Mouse (Mus musculus): ENCODE results near the gene Pck2. TPM values are rescaled to one million over a fixed set of nuclear protein-coding genes. Genes with fewer than 3 reads are reported as not detected.
A peak's percentile ranks its signal among the peaks of the same experiment; 100 is the strongest.

The Pck2 gene
- polyA plus RNA-seq, 1 experiment from 2014 or later = 16.2 TPM

- WGBS = 10% methylated on average over 16 of the region's 16 CpGs
- peaks cover 37% of the 10 kb centered on the region for H3K36me3 ChIP-seq (ENCODE audit: control insufficient read depth, insufficient read depth, low read length)
Measured at GRCm38 (mm10) chr14:55592226-55592625, 52.2 kb downstream of the Pck2 start.

GRCm38 (mm10) chr14:55596036-55596690 is 56.1 kb downstream of the Pck2 start:
- Histone ChIP-seq H3K27ac (replicated peaks; ENCODE audit: low read depth, low read length) (no peak overlapping the region), H3K9me3 (ENCODE audit: control insufficient read depth, low read length) (no peaks in the 10 kb centered on the region), H3K4me3 (replicated peaks; ENCODE audit: low read depth, low read length) (no peak overlapping the region), H3K9ac (replicated peaks; ENCODE audit: low read length) (no peak overlapping the region), H3K4me2 (ENCODE audit: low read length) (no peak overlapping the region), H3K4me1 (ENCODE audit: control insufficient read depth, insufficient read depth, low read length) (peaks cover 11% of the 10 kb centered on the region), H3K36me3 (ENCODE audit: control insufficient read depth, insufficient read depth, low read length) (peaks cover 65% of the 10 kb centered on the region), H3K27me3 (ENCODE audit: control insufficient read depth, insufficient read depth, low read length) (no peaks in the 10 kb centered on the region)
- DNase-seq (no peak), ATAC-seq (ENCODE audit: low FRiP score, low TSS enrichment) (no peak)
- WGBS = 70% methylated on average over 13 of the region's 13 CpGs

More at GRCm38 (mm10) chr14:55592226-55592625, 52.2 kb downstream of the Pck2 start:
- peaks cover 18% of the 10 kb centered on the region for H3K4me1 ChIP-seq (ENCODE audit: control insufficient read depth, insufficient read depth, low read length)
- H3K4me2 ChIP-seq (ENCODE audit: low read length) = peak overlapping the region; percentile 98
- H3K27ac ChIP-seq (replicated peaks; ENCODE audit: low read depth, low read length) = peak overlapping the region; percentile 90; the same call in 1 of the 2 replicates
- no peaks in the 10 kb centered on the region for H3K27me3 ChIP-seq (ENCODE audit: control insufficient read depth, insufficient read depth, low read length)
- H3K4me3 ChIP-seq (replicated peaks; ENCODE audit: low read depth, low read length) = peak overlapping the region; percentile 90
- no peak for ATAC-seq (ENCODE audit: low FRiP score, low TSS enrichment)
- peak overlapping the region; percentile 88 for H3K9ac ChIP-seq (replicated peaks; ENCODE audit: low read length)
- DNase-seq = no peak
- H3K9me3 ChIP-seq (ENCODE audit: control insufficient read depth, low read length) = no peaks in the 10 kb centered on the region

- Histone ChIP-seq H3K27me3 (ENCODE audit: control insufficient read depth, insufficient read depth, low read length) (no peaks in the 10 kb centered on the region), H3K9me3 (ENCODE audit: control insufficient read depth, low read length) (no peaks in the 10 kb centered on the region), H3K4me2 (ENCODE audit: low read length) (no peak overlapping the region), H3K4me1 (ENCODE audit: control insufficient read depth, insufficient read depth, low read length) (no peaks in the 10 kb centered on the region), H3K27ac (replicated peaks; ENCODE audit: low read depth, low read length) (no peak overlapping the region), H3K9ac (replicated peaks; ENCODE audit: low read length) (no peak overlapping the region), H3K4me3 (replicated peaks; ENCODE audit: low read depth, low read length) (no peak overlapping the region), H3K36me3 (ENCODE audit: control insufficient read depth, insufficient read depth, low read length) (peaks cover 91% of the 10 kb centered on the region)
- ATAC-seq (ENCODE audit: low FRiP score, low TSS enrichment) (no peak), DNase-seq (no peak)
- 96% methylated on average over 21 of the region's 21 CpGs for WGBS
Measured at GRCm38 (mm10) chr14:55598521-55599390, 58.7 kb downstream of the Pck2 start.

Other genes starting within 250 kb of the Pck2 start
- gene Dhrs4, start 61.5 kb upstream of the Pck2 start, polyA plus RNA-seq (2014; fragmentation: Nextera tagmentation; extraction: Ambion mirVana) = 11.5 and 13.3 TPM in 2 replicates
- 34.7 and 34.8 TPM in 2 replicates for gene Carmil3, start 49.6 kb upstream of the Pck2 start, polyA plus RNA-seq (2014; fragmentation: Nextera tagmentation; extraction: Ambion mirVana)
- 0.74 and 1.4 TPM in 2 replicates for gene Cpne6, start 29.8 kb upstream of the Pck2 start, polyA plus RNA-seq (2014; fragmentation: Nextera tagmentation; extraction: Ambion mirVana)
- 0.24 TPM in 1 of 2 replicates, not detected in the other for gene Nrl, start 15.3 kb upstream of the Pck2 start, polyA plus RNA-seq (2014; fragmentation: Nextera tagmentation; extraction: Ambion mirVana)
- 133 and 134 TPM in 2 replicates for gene Dcaf11, start 19.7 kb downstream of the Pck2 start, polyA plus RNA-seq (2014; fragmentation: Nextera tagmentation; extraction: Ambion mirVana)
- gene A730061H03Rik, start 20.1 kb downstream of the Pck2 start, polyA plus RNA-seq (2014; fragmentation: Nextera tagmentation; extraction: Ambion mirVana) = 1.7 and 2.1 TPM in 2 replicates
- gene Fitm1, start 35.4 kb downstream of the Pck2 start, polyA plus RNA-seq (2014; fragmentation: Nextera tagmentation; extraction: Ambion mirVana) = not detected in 2 replicates
- 189 and 217 TPM in 2 replicates for gene Psme1, start 37.9 kb downstream of the Pck2 start, polyA plus RNA-seq (2014; fragmentation: Nextera tagmentation; extraction: Ambion mirVana)
- gene Emc9, start 45.0 kb downstream of the Pck2 start, polyA plus RNA-seq (2014; fragmentation: Nextera tagmentation; extraction: Ambion mirVana) = 17.3 and 32.8 TPM in 2 replicates
- 165 and 182 TPM in 2 replicates for gene Psme2, start 50.8 kb downstream of the Pck2 start, polyA plus RNA-seq (2014; fragmentation: Nextera tagmentation; extraction: Ambion mirVana)
- 15.6 and 17.1 TPM in 2 replicates for gene Rnf31, start 51.4 kb downstream of the Pck2 start, polyA plus RNA-seq (2014; fragmentation: Nextera tagmentation; extraction: Ambion mirVana)
- gene Irf9, start 63.3 kb downstream of the Pck2 start, polyA plus RNA-seq (2014; fragmentation: Nextera tagmentation; extraction: Ambion mirVana) = 7.2 and 11.5 TPM in 2 replicates
- 2.6 and 8.2 TPM in 2 replicates for gene Rec8, start 77.8 kb downstream of the Pck2 start, polyA plus RNA-seq (2014; fragmentation: Nextera tagmentation; extraction: Ambion mirVana)
- gene Ipo4, start 95.7 kb downstream of the Pck2 start, polyA plus RNA-seq (2014; fragmentation: Nextera tagmentation; extraction: Ambion mirVana) = 107 and 111 TPM in 2 replicates
- 2.6 and 4.1 TPM in 2 replicates for gene Gm49378, start 97.6 kb downstream of the Pck2 start, polyA plus RNA-seq (2014; fragmentation: Nextera tagmentation; extraction: Ambion mirVana)
- 44.7 and 53.8 TPM in 2 replicates for gene Tm9sf1, start 103.5 kb downstream of the Pck2 start, polyA plus RNA-seq (2014; fragmentation: Nextera tagmentation; extraction: Ambion mirVana)
- gene Tssk4, start 109.9 kb downstream of the Pck2 start, polyA plus RNA-seq (2014; fragmentation: Nextera tagmentation; extraction: Ambion mirVana) = 0.35 and 0.47 TPM in 2 replicates
- 74.8 and 78.9 TPM in 2 replicates for gene Mdp1, start 120.2 kb downstream of the Pck2 start, polyA plus RNA-seq (2014; fragmentation: Nextera tagmentation; extraction: Ambion mirVana)
- gene Gmpr2, start 131.7 kb downstream of the Pck2 start, polyA plus RNA-seq (2014; fragmentation: Nextera tagmentation; extraction: Ambion mirVana) = 41.0 and 42.3 TPM in 2 replicates
- gene Nedd8, start 131.9 kb downstream of the Pck2 start, polyA plus RNA-seq (2014; fragmentation: Nextera tagmentation; extraction: Ambion mirVana) = 529 and 660 TPM in 2 replicates
- gene Tinf2, start 141.6 kb downstream of the Pck2 start, polyA plus RNA-seq (2014; fragmentation: Nextera tagmentation; extraction: Ambion mirVana) = 23.4 and 26.9 TPM in 2 replicates
- gene Tgm1, start 173.7 kb downstream of the Pck2 start, polyA plus RNA-seq (2014; fragmentation: Nextera tagmentation; extraction: Ambion mirVana) = 0.14 and 0.36 TPM in 2 replicates
- 39.4 and 48.5 TPM in 2 replicates for gene Rabggta, start 182.0 kb downstream of the Pck2 start, polyA plus RNA-seq (2014; fragmentation: Nextera tagmentation; extraction: Ambion mirVana)
- gene Dhrs1, start 205.4 kb downstream of the Pck2 start, polyA plus RNA-seq (2014; fragmentation: Nextera tagmentation; extraction: Ambion mirVana) = 60.1 and 65.1 TPM in 2 replicates
- 25.0 and 31.2 TPM in 2 replicates for gene Nop9, start 205.4 kb downstream of the Pck2 start, polyA plus RNA-seq (2014; fragmentation: Nextera tagmentation; extraction: Ambion mirVana)
- gene Cideb, start 218.2 kb downstream of the Pck2 start, polyA plus RNA-seq (2014; fragmentation: Nextera tagmentation; extraction: Ambion mirVana) = 0.18 and 0.19 TPM in 2 replicates
- 0.32 and 0.69 TPM in 2 replicates for gene Ltb4r2, start 221.2 kb downstream of the Pck2 start, polyA plus RNA-seq (2014; fragmentation: Nextera tagmentation; extraction: Ambion mirVana)
- 0.77 TPM in 1 of 2 replicates, not detected in the other for gene Ltb4r1, start 225.7 kb downstream of the Pck2 start, polyA plus RNA-seq (2014; fragmentation: Nextera tagmentation; extraction: Ambion mirVana)
- gene Adcy4, start 243.8 kb downstream of the Pck2 start, polyA plus RNA-seq (2014; fragmentation: Nextera tagmentation; extraction: Ambion mirVana) = 2.4 and 3.2 TPM in 2 replicates
- gene Ripk3, start 248.6 kb downstream of the Pck2 start, polyA plus RNA-seq (2014; fragmentation: Nextera tagmentation; extraction: Ambion mirVana) = 0.77 and 1.8 TPM in 2 replicates

Measured in midbrain, embryonic 14.5 days (tissue).